Mouse (Mus musculus): Measurements from ENCODE around the gene Thrb. TPM values are rescaled to one million over a fixed set of nuclear protein-coding genes. Genes with fewer than 3 reads are reported as not detected.

Thrb gene
- polyA plus RNA-seq, 2 experiments = 0.86 to 2.5 TPM

GRCm38 (mm10) chr14:17697920-17698632, 38.0 kb downstream of the Thrb start:
- ATAC-seq (ENCODE audit: insufficient read depth) (peak; percentile 13; the same call in 1 of the 2 replicates), DNase-seq (ENCODE audit: low read depth in 3 of 3, low spot score in 3 of 3) (no peak)
- Histone ChIP-seq H3K27ac (no peak overlapping the region), H3K9me3 (ENCODE audit: control insufficient read depth, low read length) (no peaks in the 10 kb centered on the region), H3K36me3 (replicated peaks; ENCODE audit: control insufficient read depth, insufficient read depth, low read depth) (no peaks in the 10 kb centered on the region), H3K27me3 (ENCODE audit: control insufficient read depth, insufficient read depth, low read length) (no peaks in the 10 kb centered on the region), H3K9ac (replicated peaks) (no peak overlapping the region), H3K4me1 (replicated peaks; ENCODE audit: control insufficient read depth in 2 of 2, insufficient read depth in 2 of 2, low read length in 1 of 2) (peaks cover 0 to 2% of the 10 kb centered on the region in 2 experiments; a peak in 1 of 4 replicates), H3K4me3 (ENCODE audit: insufficient read depth in 1 of 2, low read depth in 2 of 2, low read length in 2 of 2) (no peak overlapping the region), H3K4me2 (ENCODE audit: low read depth) (no peak overlapping the region)
- no peak for TF ChIP-seq EP300 (IDR thresholded peaks at IDR 0.05; ENCODE audit: low read depth)
- no peak for TF ChIP-seq CTCF (IDR thresholded peaks at IDR 0.05; ENCODE audit: low read depth)
- 51% methylated on average over 9 of the region's 9 CpGs for WGBS (ENCODE audit: insufficient replicate concordance)

- 42% methylated on average over 3 of the region's 3 CpGs for WGBS (ENCODE audit: insufficient replicate concordance)
- no peak overlapping the region for H3K27ac ChIP-seq
- no peaks in the 10 kb centered on the region for H3K9me3 ChIP-seq (ENCODE audit: control insufficient read depth, low read length)
- TF ChIP-seq CTCF (IDR thresholded peaks at IDR 0.05; ENCODE audit: low read depth) = no peak
- no peak for TF ChIP-seq EP300 (IDR thresholded peaks at IDR 0.05; ENCODE audit: low read depth)
- H3K4me3 ChIP-seq (ENCODE audit: insufficient read depth in 1 of 2, low read depth in 2 of 2, low read length in 2 of 2) = no peak overlapping the region
- DNase-seq (ENCODE audit: low read depth in 3 of 3, low spot score in 3 of 3) = peak in 2 of 3 experiments; percentile 12 to 20
- no peaks in the 10 kb centered on the region for H3K36me3 ChIP-seq (replicated peaks; ENCODE audit: control insufficient read depth, insufficient read depth, low read depth)
- ATAC-seq (ENCODE audit: insufficient read depth) = peak; percentile 57; the same call in 1 of the 2 replicates
- no peak overlapping the region for H3K9ac ChIP-seq (replicated peaks)
- H3K4me2 ChIP-seq (ENCODE audit: low read depth) = no peak overlapping the region
- H3K27me3 ChIP-seq (ENCODE audit: control insufficient read depth, insufficient read depth, low read length) = no peaks in the 10 kb centered on the region
- H3K4me1 ChIP-seq (replicated peaks; ENCODE audit: control insufficient read depth in 2 of 2, insufficient read depth in 2 of 2, low read length in 1 of 2) = peaks cover 0 to 2% of the 10 kb centered on the region in 2 experiments; a peak in 1 of 4 replicates
Measured at GRCm38 (mm10) chr14:17700228-17700627, 40.2 kb downstream of the Thrb start.

- Histone ChIP-seq H3K27me3 (ENCODE audit: control insufficient read depth, insufficient read depth, low read length) (no peaks in the 10 kb centered on the region), H3K36me3 (replicated peaks; ENCODE audit: control insufficient read depth, insufficient read depth, low read depth) (no peaks in the 10 kb centered on the region), H3K4me3 (ENCODE audit: insufficient read depth in 1 of 2, low read depth in 2 of 2, low read length in 2 of 2) (no peak overlapping the region), H3K9ac (replicated peaks) (no peak overlapping the region), H3K4me1 (replicated peaks; ENCODE audit: control insufficient read depth in 2 of 2, insufficient read depth in 2 of 2, low read length in 1 of 2) (no peaks in the 10 kb centered on the region), H3K27ac (no peak overlapping the region), H3K4me2 (ENCODE audit: low read depth) (no peak overlapping the region), H3K9me3 (ENCODE audit: control insufficient read depth, low read length) (no peaks in the 10 kb centered on the region)
- 69% methylated on average over 7 of the region's 7 CpGs for WGBS (ENCODE audit: insufficient replicate concordance)
- TF ChIP-seq CTCF (IDR thresholded peaks at IDR 0.05; ENCODE audit: low read depth) = no peak
- no peak for TF ChIP-seq EP300 (IDR thresholded peaks at IDR 0.05; ENCODE audit: low read depth)
- no peak for DNase-seq (ENCODE audit: low read depth in 3 of 3, low spot score in 3 of 3)
- ATAC-seq (ENCODE audit: insufficient read depth) = no peak
Measured at GRCm38 (mm10) chr14:17713297-17713904, 53.3 kb downstream of the Thrb start.

GRCm38 (mm10) chr14:17719494-17719893, 59.4 kb downstream of the Thrb start:
- H3K27ac ChIP-seq = no peak overlapping the region
- no peak for ATAC-seq (ENCODE audit: insufficient read depth)
- H3K4me1 ChIP-seq (replicated peaks; ENCODE audit: control insufficient read depth in 2 of 2, insufficient read depth in 2 of 2, low read length in 1 of 2) = no peaks in the 10 kb centered on the region
- no peaks in the 10 kb centered on the region for H3K27me3 ChIP-seq (ENCODE audit: control insufficient read depth, insufficient read depth, low read length)
- no peak overlapping the region for H3K4me2 ChIP-seq (ENCODE audit: low read depth)
- no peaks in the 10 kb centered on the region for H3K9me3 ChIP-seq (ENCODE audit: control insufficient read depth, low read length)
- DNase-seq (ENCODE audit: low read depth in 3 of 3, low spot score in 3 of 3) = no peak
- WGBS (ENCODE audit: insufficient replicate concordance) = 49% methylated on average over 2 of the region's 2 CpGs
- no peak for TF ChIP-seq CTCF (IDR thresholded peaks at IDR 0.05; ENCODE audit: low read depth)
- no peak overlapping the region for H3K9ac ChIP-seq (replicated peaks)
- H3K4me3 ChIP-seq (ENCODE audit: insufficient read depth in 1 of 2, low read depth in 2 of 2, low read length in 2 of 2) = no peak overlapping the region
- H3K36me3 ChIP-seq (replicated peaks; ENCODE audit: control insufficient read depth, insufficient read depth, low read depth) = no peaks in the 10 kb centered on the region

GRCm38 (mm10) chr14:17722824-17723445, 62.9 kb downstream of the Thrb start:
- Histone ChIP-seq H3K36me3 (replicated peaks; ENCODE audit: control insufficient read depth, insufficient read depth, low read depth) (no peaks in the 10 kb centered on the region), H3K9ac (replicated peaks) (no peak overlapping the region), H3K4me3 (ENCODE audit: insufficient read depth in 1 of 2, low read depth in 2 of 2, low read length in 2 of 2) (no peak overlapping the region), H3K27me3 (ENCODE audit: control insufficient read depth, insufficient read depth, low read length) (no peaks in the 10 kb centered on the region), H3K4me2 (ENCODE audit: low read depth) (no peak overlapping the region), H3K27ac (no peak overlapping the region), H3K4me1 (replicated peaks; ENCODE audit: control insufficient read depth in 2 of 2, insufficient read depth in 2 of 2, low read length in 1 of 2) (no peaks in the 10 kb centered on the region), H3K9me3 (ENCODE audit: control insufficient read depth, low read length) (no peaks in the 10 kb centered on the region)
- ATAC-seq (ENCODE audit: insufficient read depth) (no peak), DNase-seq (ENCODE audit: low read depth in 3 of 3, low spot score in 3 of 3) (no peak)
- WGBS (ENCODE audit: insufficient replicate concordance) = 42% methylated on average over 1 of the region's 1 CpGs
- TF ChIP-seq EP300 (IDR thresholded peaks at IDR 0.05; ENCODE audit: low read depth) (no peak), CTCF (IDR thresholded peaks at IDR 0.05; ENCODE audit: low read depth) (no peak)

Data from liver, embryonic 14.5 days (tissue).